Mouse (Mus musculus) kidney, adult 2 months (tissue): ENCODE measurements around the gene Zfp811.
"Not testable (repeated sequence)": the region's sequence is repeated elsewhere in the genome, so short reads cannot be mapped to it uniquely, and the experiment has no call there.

Experiments
- CTCF ChIP-seq: fragments of 200-500 bp; conservative IDR thresholded peaks from 2 replicates; pipeline ENCODE4 v1.5.1; 2011; ENCODE audit warnings: low read depth, mild to moderate bottlenecking, control low read depth, low read length, moderate library complexity, mixed read lengths; ENCODE audit not compliant: insufficient read depth, insufficient read length
- POLR2A ChIP-seq: fragments of 200-500 bp; IDR thresholded peaks from one replicate; pipeline ENCODE4 v1.6.1; 2011; ENCODE audit warnings: low read depth, low read length, control low read depth

- TF ChIP-seq POLR2A, CTCF: not testable (repeated sequence)
Measured at GRCm38 (mm10) chr17:32856713-32857112, 47.0 kb upstream of the Zfp811 start.
